Mouse (Mus musculus) Patski (cell line): ENCODE results near the gene Dhrs7b. TPM values are rescaled to one million over a fixed set of nuclear protein-coding genes. Genes with fewer than 3 reads are reported as not detected.

Experiments
- ATAC-seq: fragments of 100-300 bp; one replicate; pipeline ENCODE4 v1.8.0; 2021
- CTCF ChIA-PET: fragments of 350-600 bp; sonication (Branson Sonifier 250); formaldehyde crosslinking; loops from one replicate; lab custom pipeline; 2022; ENCODE audit warnings: inconsistent platforms; lab: Charles Lee
- POLR2A ChIA-PET: fragments of 350-600 bp; sonication (Branson Sonifier 250); formaldehyde crosslinking; loops from one replicate; lab custom pipeline; 2022; ENCODE audit warnings: antibody characterized with exemption, inconsistent platforms; lab: Charles Lee
- DNase-seq: peaks from one replicate; pipeline ENCODE4 v3.0.0-alpha.2; 2011; ENCODE audit warnings: low read depth, low spot score
- H3K27me3 ChIP-seq: fragments of 371-371 bp; one replicate; pipeline ENCODE4 v1.5.1; 2021
- CTCF ChIP-seq: fragments of 100-300 bp; IDR thresholded peaks from one replicate; pipeline ENCODE4 v1.5.1; 2021
- in situ Hi-C: fragments of 300-500 bp; cut with MboI; formaldehyde crosslinking; loops from 3 replicates; pipeline ENCODE4 v1.11.1; 2018; ENCODE audit warnings: low pct_unique_long_range_greater_than_20kb, mixed read lengths
- polyA plus RNA-seq: library from polyadenylated mRNA; unstranded; gene quantifications from one replicate; pipeline ENCODE4 v1.2.3, GENCODE M21; 2021

Gene Dhrs7b
- 30.8 TPM for polyA plus RNA-seq

- DNase-seq (peak; percentile 88), ATAC-seq (peak; percentile 49)
- CTCF ChIA-PET: interaction anchor here (0.7 to 1.1 kb wide), 2 partner anchors 34 to 82 kb away, joined by 3 read pairs; no protein-coding TSS in a partner anchor
- no peaks in the 10 kb centered on the region for H3K27me3 ChIP-seq
- POLR2A ChIA-PET: interaction anchor here (0.5 to 1.0 kb wide), 3 partner anchors 20 to 49 kb away, joined by 3 read pairs; partner anchors contain the start of gene Tmem11
- TF ChIP-seq CTCF: no peak
- in situ Hi-C loops: loop anchor here (5.0 to 10.0 kb wide), 2 partner anchors 42 to 106 kb away; partner anchors contain the start of genes Flii and Mief2
Measured at GRCm38 (mm10) chr11:60830433-60831052, at the start of gene Dhrs7b. Gene Dhrs7b (plus strand): TSS chr11:60830631.

DNA sequence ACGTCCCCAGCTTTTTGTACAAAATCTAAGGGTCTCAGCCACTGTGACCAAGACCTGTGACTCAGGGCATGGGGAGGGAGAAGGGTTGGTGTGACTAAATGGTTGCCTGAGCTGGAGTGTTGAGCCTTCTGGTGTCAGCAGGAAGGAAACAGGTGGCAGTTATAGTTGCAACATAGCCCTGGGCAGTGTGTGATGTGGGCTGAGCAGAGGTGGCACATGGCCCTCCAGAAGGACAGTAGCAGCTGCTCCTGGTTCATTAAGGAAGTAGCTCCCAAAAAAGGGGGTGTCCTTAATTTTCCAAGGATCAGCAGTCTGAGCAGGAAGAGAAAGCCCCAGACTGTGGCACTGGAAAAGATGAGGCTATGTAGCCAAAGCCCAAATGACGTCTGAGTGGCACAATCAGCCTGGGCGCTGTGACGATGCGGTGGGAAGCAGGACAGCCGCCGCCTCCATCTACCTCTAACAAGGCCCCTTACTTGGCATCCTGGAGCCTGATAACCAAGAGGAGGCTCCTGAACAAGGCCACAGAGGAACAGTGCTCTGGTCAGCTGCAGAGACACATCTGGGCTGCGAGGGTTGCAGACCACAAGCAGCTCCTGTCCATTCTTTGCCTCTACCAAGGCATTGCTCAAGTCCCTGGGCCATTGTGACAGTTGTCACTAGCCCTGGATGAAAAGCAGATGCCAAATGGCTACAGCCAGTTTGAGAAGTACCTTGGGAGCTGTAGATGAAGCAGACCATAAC lies 46.1 kb upstream of the Dhrs7b start:
- H3K27me3 ChIP-seq: no peaks in the 10 kb centered on the region
- POLR2A ChIA-PET: no interaction called here
- CTCF ChIA-PET: no interaction called here
- no peak for TF ChIP-seq CTCF
- ATAC-seq (no peak), DNase-seq (no peak)
- in situ Hi-C loops: no loop called here

- in situ Hi-C loops: no loop called here
- TF ChIP-seq CTCF: no peak
- CTCF ChIA-PET: no interaction called here
- POLR2A ChIA-PET: interaction anchor here (1.2 to 1.4 kb wide), 2 partner anchors 12 to 13 kb away, joined by 3 read pairs; no protein-coding TSS in a partner anchor
- H3K27me3 ChIP-seq: no peaks in the 10 kb centered on the region
- DNase-seq (no peak), ATAC-seq (no peak)
Measured at GRCm38 (mm10) chr11:60787595-60787994, 42.8 kb upstream of the Dhrs7b start.

DNA sequence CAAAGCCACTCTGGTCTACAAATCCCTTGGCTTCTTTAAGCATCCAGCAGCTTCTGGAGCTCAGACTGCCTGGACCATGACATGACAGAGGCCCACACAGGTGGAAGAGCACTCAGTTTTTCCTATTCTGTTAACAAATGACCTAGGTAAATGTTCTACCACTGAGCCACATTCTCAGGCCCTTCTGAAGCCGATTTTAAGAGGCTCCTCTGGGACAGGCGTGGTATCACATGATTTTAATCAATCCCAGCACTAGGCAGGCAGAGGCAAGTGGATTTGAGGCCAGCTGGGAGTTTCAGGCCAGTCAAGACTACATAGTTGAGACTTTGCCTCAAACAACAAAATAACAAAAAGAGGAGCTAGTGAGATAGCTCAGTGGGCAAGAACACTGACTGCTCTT lies 40.0 kb upstream of the Dhrs7b start:
- H3K27me3 ChIP-seq: no peaks in the 10 kb centered on the region
- DNase-seq: no peak
- ChIA-PET CTCF (interaction anchor here (1.6 kb wide), 1 partner anchor 13 kb away, joined by 3 read pairs; no protein-coding TSS in a partner anchor), POLR2A (interaction anchor here (0.6 kb wide), 1 partner anchor 402 kb away, joined by 4 read pairs; no protein-coding TSS in a partner anchor)
- in situ Hi-C loops: no loop called here
- no peak for ATAC-seq
- TF ChIP-seq CTCF: no peak

- DNase-seq (no peak), ATAC-seq (no peak)
- no peaks in the 10 kb centered on the region for H3K27me3 ChIP-seq
- ChIA-PET POLR2A (interaction anchor here (1.3 kb wide), 1 partner anchor 10 kb away, joined by 3 read pairs; no protein-coding TSS in a partner anchor), CTCF (interaction anchor here (1.7 kb wide), 1 partner anchor 34 kb away, joined by 3 read pairs; the partner anchor contains the start of gene Dhrs7b)
- in situ Hi-C loops: no loop called here
- TF ChIP-seq CTCF: no peak
Measured at GRCm38 (mm10) chr11:60796342-60796741, 34.1 kb upstream of the Dhrs7b start.

GRCm38 (mm10) chr11:60799977-60800376 lies 30.5 kb upstream of the Dhrs7b start:
- POLR2A ChIA-PET: no interaction called here
- ATAC-seq: no peak
- in situ Hi-C loops: no loop called here
- CTCF ChIA-PET: interaction anchor here (1.0 kb wide), 1 partner anchor 13 kb away, joined by 3 read pairs; no protein-coding TSS in a partner anchor
- no peaks in the 10 kb centered on the region for H3K27me3 ChIP-seq
- no peak for DNase-seq
- TF ChIP-seq CTCF: peak; percentile 54

DNA sequence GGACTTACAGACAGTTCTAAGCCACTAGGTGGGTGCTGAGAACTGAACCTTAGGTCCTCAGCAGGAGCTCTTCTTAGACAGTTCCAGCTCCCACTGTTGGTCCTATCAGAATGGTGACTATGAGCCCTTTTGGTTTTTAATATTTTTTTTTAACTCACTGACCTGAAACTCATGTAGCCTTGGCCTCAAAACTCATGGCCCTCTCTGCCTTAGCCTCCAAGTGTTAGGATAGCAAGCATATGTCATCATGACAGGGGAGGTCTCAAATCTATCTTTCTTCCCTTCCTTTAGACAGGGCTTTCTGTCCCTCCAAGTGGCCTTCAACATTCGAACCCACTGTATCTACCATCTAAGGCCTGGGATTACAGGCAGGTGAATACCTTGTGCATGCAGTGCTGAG lies 29.5 kb upstream of the Dhrs7b start:
- ChIA-PET CTCF (interaction anchor here (1.0 kb wide), 1 partner anchor 10 kb away, joined by 3 read pairs; no protein-coding TSS in a partner anchor), POLR2A (no interaction called here)
- no peaks in the 10 kb centered on the region for H3K27me3 ChIP-seq
- DNase-seq (no peak), ATAC-seq (no peak)
- no peak for TF ChIP-seq CTCF
- in situ Hi-C loops: no loop called here

DNA sequence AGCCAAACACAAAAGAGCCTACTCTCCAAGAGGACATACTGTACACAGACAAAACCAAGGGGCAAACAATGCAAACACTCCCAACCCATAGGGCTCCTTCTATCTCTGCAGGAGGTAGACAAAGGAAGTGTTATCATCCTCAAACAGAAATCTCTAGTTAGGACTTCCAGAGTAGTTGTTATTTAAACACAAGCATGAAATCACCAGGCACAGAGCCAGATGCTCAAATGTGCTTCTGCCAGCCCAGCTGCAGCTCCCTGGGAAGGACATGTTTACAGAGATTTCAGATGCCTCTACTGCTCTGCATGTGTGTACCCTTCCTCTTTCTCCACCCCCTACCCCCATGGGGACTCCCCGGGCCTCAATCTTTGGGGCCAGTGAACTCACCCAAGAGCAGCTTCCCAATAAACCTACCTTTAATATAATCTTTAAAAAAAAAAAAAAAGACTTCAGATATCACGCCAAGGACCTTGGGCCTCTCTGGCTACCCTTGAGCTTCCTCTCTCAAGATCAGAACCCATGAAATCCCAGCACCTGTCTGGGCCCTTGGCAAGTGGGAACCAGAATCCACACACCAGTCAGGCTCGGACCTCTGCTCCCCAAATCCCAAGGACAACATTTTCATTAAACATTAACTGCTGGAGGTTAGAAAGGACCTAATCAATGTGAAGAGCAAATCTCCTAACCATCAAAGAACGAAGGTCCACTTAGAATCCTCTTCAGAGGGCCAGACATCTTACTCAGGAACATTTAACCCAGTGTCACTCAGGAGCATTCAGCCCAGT lies 22.0 kb upstream of the Dhrs7b start:
- no peak for TF ChIP-seq CTCF
- CTCF ChIA-PET: interaction anchor here (1.5 kb wide), 1 partner anchor 19 kb away, joined by 8 read pairs; no protein-coding TSS in a partner anchor
- ATAC-seq: no peak
- POLR2A ChIA-PET: interaction anchor here (0.6 to 1.2 kb wide), 2 partner anchors 10 to 15 kb away, joined by 4 read pairs; no protein-coding TSS in a partner anchor
- H3K27me3 ChIP-seq: no peaks in the 10 kb centered on the region
- in situ Hi-C loops: no loop called here
- DNase-seq: no peak

DNA sequence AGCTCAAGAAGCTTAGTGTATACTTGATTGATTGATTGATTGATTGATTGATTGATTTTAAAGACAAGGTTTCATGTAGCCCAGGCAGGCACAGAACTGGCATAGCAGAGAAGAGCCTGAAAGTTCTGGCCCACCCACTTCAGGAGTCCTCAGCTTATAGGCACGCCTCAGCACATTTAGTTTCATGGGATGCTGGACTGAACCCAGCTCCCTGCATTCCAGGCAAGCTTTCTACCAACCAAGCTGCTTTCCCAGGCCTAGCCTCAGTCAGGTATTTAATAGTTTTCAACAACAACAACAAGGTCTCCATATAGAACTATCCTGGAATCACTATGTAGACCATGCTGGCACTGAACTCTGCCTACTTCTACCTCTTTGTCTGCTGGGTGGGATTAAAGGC lies 20.9 kb upstream of the Dhrs7b start:
- ATAC-seq: no peak
- H3K27me3 ChIP-seq: no peaks in the 10 kb centered on the region
- ChIA-PET CTCF (interaction anchor here (1.5 kb wide), 1 partner anchor 18 kb away, joined by 8 read pairs; no protein-coding TSS in a partner anchor), POLR2A (no interaction called here)
- in situ Hi-C loops: no loop called here
- no peak for DNase-seq
- no peak for TF ChIP-seq CTCF
